Mouse (Mus musculus) adipocyte (in vitro differentiated cells): ENCODE results near the gene Gab1.

Experiments
- DNase-seq: peaks from one replicate; pipeline ENCODE4 v3.0.0-alpha.2; 2016; ENCODE audit warnings: low spot score

The Gab1 gene

GRCm38 (mm10) chr8:80739932-80740331, 140.4 kb downstream of the Gab1 start:
- DNase-seq, result no peak

GRCm38 (mm10) chr8:80739155-80739924, 141.0 kb downstream of the Gab1 start, which contains the start of gene Smarca5:
Gene Smarca5, minus strand, starts transcription at chr8:80739497.
- peak; percentile 88 for DNase-seq

- peak; percentile 43 for DNase-seq
Measured at GRCm38 (mm10) chr8:80738388-80739154, 141.7 kb downstream of the Gab1 start.

- DNase-seq, result no peak
Measured at GRCm38 (mm10) chr8:80738046-80738387, 142.3 kb downstream of the Gab1 start.

- no peak for DNase-seq
Measured at GRCm38 (mm10) chr8:80732326-80732725, 148.0 kb downstream of the Gab1 start.

GRCm38 (mm10) chr8:80714461-80714860, 165.9 kb downstream of the Gab1 start:
- no peak for DNase-seq
